Mouse (Mus musculus) retina, embryonic 14.5 days (tissue): ENCODE measurements around the gene Cbx6.

Experiments used
- DNase-seq: peaks from one replicate; pipeline ENCODE4 v3.0.0-alpha.2; 2015; ENCODE audit warnings: low spot score

Gene Cbx6

GRCm38 (mm10) chr15:79802304-79802703 is 32.2 kb downstream of the Cbx6 start:
- DNase-seq: no peak

- no peak for DNase-seq
Measured at GRCm38 (mm10) chr15:79801646-79802045, 32.8 kb downstream of the Cbx6 start.

GRCm38 (mm10) chr15:79800701-79801100 is 33.8 kb downstream of the Cbx6 start:
- DNase-seq: no peak

- DNase-seq: no peak
Measured at GRCm38 (mm10) chr15:79798591-79798990, 35.9 kb downstream of the Cbx6 start.

- no peak for DNase-seq
Measured at GRCm38 (mm10) chr15:79797680-79798079, 36.8 kb downstream of the Cbx6 start.

GRCm38 (mm10) chr15:79797096-79797495 is 37.4 kb downstream of the Cbx6 start:
- no peak for DNase-seq

GRCm38 (mm10) chr15:79796256-79796655 is 38.2 kb downstream of the Cbx6 start:
- DNase-seq: no peak

GRCm38 (mm10) chr15:79794173-79794572 is 40.3 kb downstream of the Cbx6 start:
- no peak for DNase-seq

- no peak for DNase-seq
Measured at GRCm38 (mm10) chr15:79793076-79793475, 41.4 kb downstream of the Cbx6 start.

- DNase-seq: peak; percentile 61
Measured at GRCm38 (mm10) chr15:79792455-79792854, 42.0 kb downstream of the Cbx6 start.

- DNase-seq: peak; percentile 84
Measured at GRCm38 (mm10) chr15:79791502-79791901, 43.0 kb downstream of the Cbx6 start.

GRCm38 (mm10) chr15:79790905-79791304 is 43.6 kb downstream of the Cbx6 start:
- no peak for DNase-seq

GRCm38 (mm10) chr15:79790111-79790510 is 44.4 kb downstream of the Cbx6 start:
- no peak for DNase-seq

GRCm38 (mm10) chr15:79787815-79788214 is 46.7 kb downstream of the Cbx6 start:
- DNase-seq: peak; percentile 32

GRCm38 (mm10) chr15:79785056-79785455 is 49.4 kb downstream of the Cbx6 start:
- DNase-seq: no peak

- no peak for DNase-seq
Measured at GRCm38 (mm10) chr15:79777749-79778148, 56.7 kb downstream of the Cbx6 start, which contains the start of gene Dnal4. Gene Dnal4, minus strand, starts transcription at chr15:79777849.

GRCm38 (mm10) chr15:79775662-79776061 is 58.8 kb downstream of the Cbx6 start:
- DNase-seq: no peak

GRCm38 (mm10) chr15:79774117-79775027 is 60.1 kb downstream of the Cbx6 start:
- DNase-seq: peak; percentile 99
